Mouse (Mus musculus): ENCODE measurements around the gene Olfr633. TPM values are rescaled to one million over a fixed set of nuclear protein-coding genes. Genes with fewer than 3 reads are reported as not detected.
"Not testable (repeated sequence)": the region's sequence is repeated elsewhere in the genome, so short reads cannot be mapped to it uniquely, and the experiment has no call there.

Olfr633 gene
- total RNA-seq (2021): not detected

DNA sequence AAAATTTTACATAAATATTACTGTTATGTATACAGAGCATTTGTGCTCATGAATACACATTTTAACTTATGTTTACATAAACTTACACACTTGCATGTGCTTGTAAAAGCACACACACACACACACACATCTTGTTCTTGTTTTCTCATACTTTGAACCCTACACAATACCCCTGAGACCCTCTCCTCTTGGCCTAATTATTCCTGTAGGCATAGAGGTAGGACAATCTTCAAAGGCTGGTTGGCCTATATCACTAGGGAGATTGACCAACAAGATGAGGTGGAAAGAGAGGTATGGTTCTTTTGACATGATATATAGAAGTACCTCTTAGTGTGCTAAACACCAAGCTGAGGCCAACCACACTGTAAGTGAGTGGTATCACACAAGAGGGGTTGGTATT, at the start of gene Olfr633:
TSS of gene Olfr633 (plus strand) at position 301 of the 400 bp plus-strand sequence.
- no peak for DNase-seq

GRCm38 (mm10) chr7:103903187-103903586, 41.0 kb upstream of the Olfr633 start, which contains the start of gene Olfr65:
Gene Olfr65, plus strand, starts transcription at chr7:103903487.
- DNase-seq: no peak

DNA sequence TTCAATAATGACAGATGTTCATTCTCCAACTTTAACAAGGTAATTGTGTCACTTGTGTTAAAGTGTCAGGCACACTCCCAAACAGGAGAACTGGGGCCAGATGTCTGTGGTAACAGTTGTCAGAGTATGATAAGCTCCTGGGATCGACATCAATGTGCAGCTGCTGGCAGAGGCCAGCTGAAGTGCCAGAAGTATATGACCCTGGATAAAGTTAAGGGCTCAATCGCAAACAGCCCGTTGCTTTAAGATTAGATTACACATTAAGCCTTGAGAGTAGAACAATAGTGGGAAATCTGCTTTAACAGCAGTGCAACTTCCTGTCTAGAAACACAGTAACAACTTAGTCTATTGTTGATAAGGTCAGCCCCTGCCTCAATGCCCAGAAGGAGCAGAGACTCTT, 34.2 kb upstream of the Olfr633 start:
- peak; percentile 9 for DNase-seq

DNA sequence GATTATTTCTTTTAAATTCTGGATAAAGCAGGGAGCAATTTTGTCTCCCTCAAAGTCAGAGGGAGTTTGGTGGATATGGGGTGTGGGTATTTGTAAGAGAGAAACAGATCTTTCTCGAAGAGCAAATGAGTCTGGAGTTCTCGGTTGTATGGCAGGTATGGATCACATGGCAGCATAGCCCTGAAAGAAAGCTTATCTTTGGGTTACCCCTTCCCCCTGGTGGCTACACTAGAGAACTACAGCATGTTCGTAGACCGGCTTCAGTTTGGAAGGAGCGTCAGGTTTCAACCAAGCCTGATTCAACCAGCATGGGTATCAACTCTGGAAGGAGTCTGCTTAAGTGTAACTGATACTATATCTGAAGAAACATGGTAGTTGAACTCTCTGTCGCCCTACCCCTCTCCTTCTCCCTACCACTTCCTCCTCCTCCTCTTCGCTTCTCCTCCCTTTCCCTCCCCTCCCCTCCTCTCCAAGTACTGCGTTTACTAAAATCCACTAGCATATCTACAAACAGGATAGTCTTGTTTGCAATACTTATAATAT, 31.2 kb upstream of the Olfr633 start:
- no peak for DNase-seq

DNA sequence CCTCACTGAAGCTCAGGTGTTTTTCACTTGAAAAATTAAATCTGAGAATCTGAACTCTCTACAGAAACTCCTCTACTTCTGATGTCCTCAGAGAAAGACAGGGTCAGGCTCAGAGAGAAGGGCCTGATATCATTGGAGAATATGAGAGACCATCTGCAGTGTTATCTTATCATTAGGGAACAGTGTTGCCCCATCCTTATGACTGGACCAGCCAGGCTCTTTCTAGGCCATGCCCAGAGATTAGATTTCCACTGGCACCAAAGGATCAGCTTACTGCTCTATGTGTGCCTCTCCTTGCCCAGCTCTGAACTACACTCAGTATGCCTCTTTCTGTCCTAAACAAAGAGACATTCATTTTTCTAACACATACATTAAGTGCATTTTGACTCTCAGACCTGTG, 28.9 kb upstream of the Olfr633 start:
- DNase-seq: no peak

DNA sequence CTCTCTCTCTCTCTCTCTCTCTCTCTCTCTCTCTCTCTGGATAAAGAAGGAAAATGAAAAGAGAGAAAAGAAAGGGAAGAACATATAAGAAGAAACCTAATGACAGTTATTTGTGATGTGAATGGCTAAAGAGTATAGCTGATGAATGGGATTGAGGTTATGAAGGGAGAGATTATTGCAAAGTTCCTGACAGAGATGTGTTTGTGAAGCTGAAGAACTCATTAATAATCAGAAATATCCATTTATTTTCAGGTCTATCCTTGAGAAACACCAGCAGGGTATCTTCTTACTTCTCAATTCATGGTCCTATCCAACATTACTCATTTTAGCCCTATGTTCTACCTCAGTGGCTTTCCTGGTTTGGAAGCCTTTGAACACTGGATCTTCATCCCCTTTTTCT, 15.7 kb upstream of the Olfr633 start, which contains the start of gene Olfr631:
TSS of gene Olfr631 (plus strand) at position 301 of the 400 bp plus-strand sequence.
- DNase-seq: no peak

- DNase-seq: no peak
Measured at GRCm38 (mm10) chr7:103934264-103934663, 10.0 kb upstream of the Olfr633 start, which contains the start of gene Olfr632. Gene Olfr632, plus strand, starts transcription at chr7:103934347.

- DNase-seq: peak; percentile 57
Measured at GRCm38 (mm10) chr7:103942730-103943129, 1.5 kb upstream of the Olfr633 start.

DNA sequence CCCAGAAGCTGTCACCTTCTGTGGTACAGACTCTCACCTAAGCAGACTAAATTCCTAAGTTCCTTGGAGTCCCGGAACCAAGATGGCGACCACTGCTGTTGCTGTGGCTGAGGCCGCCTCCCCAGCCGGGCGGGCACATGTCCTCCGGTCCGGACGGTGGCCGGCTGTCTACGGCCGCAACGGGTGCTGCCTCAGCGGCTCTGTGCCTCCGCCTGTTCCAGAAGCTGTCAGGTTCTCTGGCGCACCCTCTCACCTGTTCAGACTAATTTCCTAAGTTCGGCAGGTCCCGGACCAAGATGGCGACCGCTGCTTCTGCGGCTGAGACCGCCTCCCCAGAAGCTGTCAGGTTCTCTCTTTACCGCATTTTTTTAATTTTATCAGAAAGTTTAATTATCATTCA, 22.6 kb downstream of the Olfr633 start:
- not testable (repeated sequence) for DNase-seq

DNA sequence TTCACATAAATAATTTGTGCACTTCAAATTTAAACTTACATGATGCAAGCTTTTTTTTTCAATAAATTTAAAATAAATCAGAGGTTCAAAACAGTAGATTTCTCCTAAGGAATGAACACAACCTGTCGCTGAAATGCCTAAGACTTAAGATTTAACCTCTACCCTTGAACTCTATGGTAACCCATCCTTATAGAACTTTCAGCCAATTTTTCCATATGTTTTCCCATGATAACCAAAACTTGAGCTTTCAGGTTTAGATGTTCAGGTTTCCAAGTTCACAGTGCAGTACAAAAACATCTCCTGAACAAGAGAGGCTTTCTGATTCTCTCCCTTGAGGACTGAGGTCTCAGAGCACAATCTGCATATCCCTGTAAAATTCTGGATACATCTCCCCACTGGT, 26.6 kb downstream of the Olfr633 start, which contains the start of gene Olfr635:
TSS of gene Olfr635 (plus strand) at position 301 of the 400 bp plus-strand sequence.
- DNase-seq: no peak

- no peak for DNase-seq
Measured at GRCm38 (mm10) chr7:103971782-103972181, 27.5 kb downstream of the Olfr633 start.

DNA sequence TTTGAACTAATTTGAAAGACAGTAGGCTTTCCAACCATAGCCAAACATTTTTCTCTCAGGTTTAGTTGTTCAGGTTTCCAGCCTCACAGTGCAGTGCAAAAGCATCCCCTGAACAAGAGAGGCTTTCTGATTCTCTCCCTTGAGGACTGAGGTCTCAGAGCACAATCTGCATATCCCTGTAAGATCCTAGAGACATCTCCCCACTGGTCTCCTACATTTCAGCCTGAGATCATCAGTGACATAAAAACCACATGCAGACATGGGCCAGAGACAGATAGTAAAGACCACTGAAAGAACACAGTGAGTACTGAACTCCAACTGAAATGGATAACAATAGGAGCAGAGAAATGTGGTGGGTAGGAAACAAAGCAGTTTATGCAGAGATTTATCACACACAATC, 54.2 kb downstream of the Olfr633 start, which contains the start of gene Olfr638:
TSS of gene Olfr638 (plus strand) at position 301 of the 400 bp plus-strand sequence.
- no peak for DNase-seq

Other genes with a start within 250 kb of the Olfr633 start
- not detected for gene Olfr243, start 229.8 kb upstream of the Olfr633 start, total RNA-seq (2021)
- not detected for gene Olfr628, start 214.1 kb upstream of the Olfr633 start, total RNA-seq (2021)
- gene Olfr629, start 199.5 kb upstream of the Olfr633 start, total RNA-seq (2021): not detected
- gene Olfr630, start 187.1 kb upstream of the Olfr633 start, total RNA-seq (2021): not detected
- gene Olfr69, start 172.8 kb upstream of the Olfr633 start, total RNA-seq (2021): not detected
- not detected for gene Olfr68, start 164.7 kb upstream of the Olfr633 start, total RNA-seq (2021)
- gene Olfr67, start 152.6 kb upstream of the Olfr633 start, total RNA-seq (2021): not detected
- gene Hbb-bt, start 130.4 kb upstream of the Olfr633 start, total RNA-seq (2021): 1,000 to 10,000 TPM in 1 of 2 experiments, 100 to 1,000 TPM in 1; 541 to 1,864 TPM
- over 10,000 TPM in 1 of 2 experiments, 1,000 to 10,000 TPM in 1; 4,494 to 12,962 TPM for gene Hbb-bs, start 116.3 kb upstream of the Olfr633 start, total RNA-seq (2021)
- gene Hbb-bh2, start 103.9 kb upstream of the Olfr633 start, total RNA-seq (2021): not detected
- gene Hbb-bh1, start 101.3 kb upstream of the Olfr633 start, total RNA-seq (2021): not detected
- under 1 TPM in 1 of 2 experiments, not detected in 1; 0.74 TPM for gene Hbb-y, start 91.2 kb upstream of the Olfr633 start, total RNA-seq (2021)
- gene Olfr66, start 58.2 kb upstream of the Olfr633 start, total RNA-seq (2021): not detected
- not detected for gene Olfr64, start 50.0 kb upstream of the Olfr633 start, total RNA-seq (2021)
- not detected for gene Olfr65, start 41.0 kb upstream of the Olfr633 start, total RNA-seq (2021)
- gene Olfr631, start 15.6 kb upstream of the Olfr633 start, total RNA-seq (2021): not detected
- gene Olfr632, start 10.1 kb upstream of the Olfr633 start, total RNA-seq (2021): not detected
- gene Olfr635, start 26.7 kb downstream of the Olfr633 start, total RNA-seq (2021): under 1 TPM in 1 of 2 experiments, not detected in 1; 0.05 TPM
- gene Olfr638, start 54.3 kb downstream of the Olfr633 start, total RNA-seq (2021): not detected
- under 1 TPM in 1 of 2 experiments, not detected in 1; 0.05 TPM for gene Olfr639, start 72.9 kb downstream of the Olfr633 start, total RNA-seq (2021)
- not detected for gene Olfr640, start 81.1 kb downstream of the Olfr633 start, total RNA-seq (2021)
- not detected for gene Olfr641, start 91.0 kb downstream of the Olfr633 start, total RNA-seq (2021)
- gene Olfr642, start 108.2 kb downstream of the Olfr633 start, total RNA-seq (2021): not detected
- gene 4930516K23Rik, start 117.0 kb downstream of the Olfr633 start, total RNA-seq (2021): not detected
- not detected for gene Olfr644, start 127.4 kb downstream of the Olfr633 start, total RNA-seq (2021)
- not detected for gene Olfr645, start 141.0 kb downstream of the Olfr633 start, total RNA-seq (2021)
- gene Olfr646, start 160.4 kb downstream of the Olfr633 start, total RNA-seq (2021): not detected
- gene Ubqln5, start 185.4 kb downstream of the Olfr633 start, total RNA-seq (2021): not detected
- gene Olfr643, start 193.0 kb downstream of the Olfr633 start, total RNA-seq (2021): not detected
- gene Ubqln3, start 198.8 kb downstream of the Olfr633 start, total RNA-seq (2021): not detected
- gene Ubqlnl, start 206.1 kb downstream of the Olfr633 start, total RNA-seq (2021): not detected
- gene Olfm5, start 220.4 kb downstream of the Olfr633 start, total RNA-seq (2021): not detected
- under 1 TPM in 1 of 2 experiments, not detected in 1; 0.11 TPM for gene Olfr648, start 239.0 kb downstream of the Olfr633 start, total RNA-seq (2021)

All from heart, postnatal 4 days (tissue).